Mouse (Mus musculus) intestine, postnatal 0 days (tissue): ENCODE data around the gene Chst8. TPM values are rescaled to one million over a fixed set of nuclear protein-coding genes. Genes with fewer than 3 reads are reported as not detected.

ENCODE experiments used
- ATAC-seq: fragments of 200-750 bp; cut with Nextera tagmentation; 2 replicates; pipeline ENCODE4 v1.8.0; 2017; ENCODE audit warnings: mild to moderate bottlenecking, moderate TSS enrichment, moderate library complexity
- H3K27ac ChIP-seq: fragments of 300-500 bp; sonication (generic); 2 replicates; pipeline ENCODE4 v1.5.1; 2014; ENCODE audit warnings: mild to moderate bottlenecking, low read depth, low read length, moderate library complexity
- H3K27me3 ChIP-seq: fragments of 300-500 bp; sonication (generic); replicated peaks from 2 replicates; pipeline ENCODE4 v1.6.1; 2014; ENCODE audit warnings: low read length, mixed read lengths; ENCODE audit not compliant: control insufficient read depth, insufficient read depth
- H3K36me3 ChIP-seq: fragments of 300-500 bp; sonication (generic); 2 replicates; pipeline ENCODE4 v1.6.1; 2014; ENCODE audit warnings: mild to moderate bottlenecking, moderate library complexity; ENCODE audit not compliant: control insufficient read depth, insufficient read depth
- H3K4me1 ChIP-seq: fragments of 300-500 bp; sonication (generic); replicated peaks from 2 replicates; pipeline ENCODE4 v1.6.1; 2014; ENCODE audit warnings: antibody characterized with exemption, low read length, mixed read lengths; ENCODE audit not compliant: control insufficient read depth, insufficient read depth
- H3K4me2 ChIP-seq: fragments of 300-500 bp; sonication (generic); replicated peaks from 2 replicates; pipeline ENCODE4 v1.6.1; 2014; ENCODE audit warnings: low read depth, mild to moderate bottlenecking, moderate library complexity
- H3K4me3 ChIP-seq: fragments of 300-500 bp; sonication (generic); 2 replicates; pipeline ENCODE4 v1.5.1; 2014; ENCODE audit warnings: low read depth, low read length
- H3K9ac ChIP-seq: fragments of 300-500 bp; sonication (generic); 2 replicates; pipeline ENCODE4 v1.6.1; 2014; ENCODE audit warnings: mild to moderate bottlenecking, low read depth, low read length
- H3K9me3 ChIP-seq: fragments of 300-500 bp; sonication (generic); 2 replicates; pipeline ENCODE4 v1.6.1; 2016; ENCODE audit warnings: mixed run types; ENCODE audit not compliant: control insufficient read depth
- CTCF ChIP-seq: sonication (generic); IDR thresholded peaks from 2 replicates; pipeline ENCODE4 v1.5.1; 2016; ENCODE audit warnings: low read depth, mild to moderate bottlenecking, control low read depth, antibody characterized with exemption, moderate library complexity
- WGBS: fragments of 180-500 bp; shearing (Covaris S2); extraction: QIAGEN DNeasy Blood & Tissue Kit; methylation state at CpG from one replicate; pipeline ENCODE4 v1.1.7; 2014; 5-methylcytosine and 5-hydroxymethylcytosine counted together
- polyA plus RNA-seq: library from polyadenylated mRNA; unstranded; fragments of >200 nt; fragmentation: Nextera tagmentation; extraction: Ambion mirVana; gene quantifications from 2 replicates; pipeline ENCODE4 v1.2.1, GENCODE M21; 2015

Chst8 gene
- polyA plus RNA-seq: 2.7 and 3.5 TPM in 2 replicates

GRCm38 (mm10) chr7:34812531-34813111, at the start of gene Chst8:
TSS of gene Chst8 (minus strand) at chr7:34812711.
- TF ChIP-seq CTCF: no peak; the same call in 1 of the 2 replicates
- WGBS: under 1% methylated on average over 57 of the region's 65 CpGs

GRCm38 (mm10) chr7:34858291-34858690, 45.8 kb upstream of the Chst8 start:
- Histone ChIP-seq H3K9ac (no peak overlapping the region), H3K4me2 (no peak overlapping the region), H3K4me3 (no peak overlapping the region), H3K27ac (no peak overlapping the region), H3K36me3 (no peaks in the 10 kb centered on the region), H3K4me1 (no peaks in the 10 kb centered on the region), H3K9me3 (no peaks in the 10 kb centered on the region), H3K27me3 (no peaks in the 10 kb centered on the region)
- TF ChIP-seq CTCF: no peak
- WGBS: 70% methylated on average over 2 of the region's 2 CpGs
- ATAC-seq: no peak

More at GRCm38 (mm10) chr7:34812531-34813111, at the start of gene Chst8:
- Histone ChIP-seq H3K4me2 (peak within 1 kb of the TSS; percentile 91), H3K9me3 (no peaks in the 10 kb centered on the region), H3K9ac (peak within 1 kb of the TSS; percentile 31; the same call in 1 of the 2 replicates), H3K36me3 (no peaks in the 10 kb centered on the region), H3K4me3 (peak within 1 kb of the TSS; percentile 55), H3K4me1 (no peaks in the 10 kb centered on the region), H3K27me3 (peaks cover 44% of the 10 kb centered on the region), H3K27ac (no peak within 1 kb of the TSS)
- peak; percentile 86 for ATAC-seq

GRCm38 (mm10) chr7:34854781-34855352, 42.4 kb upstream of the Chst8 start:
- WGBS: 74% methylated on average over 6 of the region's 6 CpGs
- no peak for ATAC-seq
- no peak overlapping the region for H3K27ac ChIP-seq
- no peak for TF ChIP-seq CTCF
- no peaks in the 10 kb centered on the region for H3K27me3 ChIP-seq
- no peaks in the 10 kb centered on the region for H3K4me1 ChIP-seq
- no peak overlapping the region for H3K9ac ChIP-seq
- H3K4me3 ChIP-seq: no peak overlapping the region
- no peak overlapping the region for H3K4me2 ChIP-seq
- H3K9me3 ChIP-seq: no peaks in the 10 kb centered on the region
- no peaks in the 10 kb centered on the region for H3K36me3 ChIP-seq

GRCm38 (mm10) chr7:34853393-34853792, 40.9 kb upstream of the Chst8 start:
- H3K27me3 ChIP-seq: no peaks in the 10 kb centered on the region
- no peak for TF ChIP-seq CTCF
- no peak for ATAC-seq
- WGBS: 77% methylated on average over 3 of the region's 3 CpGs
- H3K36me3 ChIP-seq: no peaks in the 10 kb centered on the region
- no peak overlapping the region for H3K4me2 ChIP-seq
- no peaks in the 10 kb centered on the region for H3K9me3 ChIP-seq
- no peaks in the 10 kb centered on the region for H3K4me1 ChIP-seq
- H3K4me3 ChIP-seq: no peak overlapping the region
- no peak overlapping the region for H3K9ac ChIP-seq
- H3K27ac ChIP-seq: no peak overlapping the region

GRCm38 (mm10) chr7:34849660-34850059, 37.1 kb upstream of the Chst8 start:
- 42% methylated on average over 10 of the region's 10 CpGs for WGBS
- H3K9ac ChIP-seq: no peak overlapping the region

GRCm38 (mm10) chr7:34848811-34849210, 36.3 kb upstream of the Chst8 start:
- Histone ChIP-seq H3K4me3 (no peak overlapping the region), H3K27ac (no peak overlapping the region), H3K36me3 (no peaks in the 10 kb centered on the region), H3K4me1 (no peaks in the 10 kb centered on the region), H3K27me3 (no peaks in the 10 kb centered on the region), H3K4me2 (no peak overlapping the region), H3K9me3 (no peaks in the 10 kb centered on the region), H3K9ac (no peak overlapping the region)
- 89% methylated on average over 4 of the region's 4 CpGs for WGBS
- no peak for ATAC-seq
- 0 out of 2 replicates have a peak, but pooled peaks have one; percentile 34 for TF ChIP-seq CTCF

More at GRCm38 (mm10) chr7:34849660-34850059, 37.1 kb upstream of the Chst8 start:
- H3K9me3 ChIP-seq: no peaks in the 10 kb centered on the region
- no peak overlapping the region for H3K4me2 ChIP-seq
- peak; percentile 66 for TF ChIP-seq CTCF
- no peaks in the 10 kb centered on the region for H3K27me3 ChIP-seq
- ATAC-seq: no peak
- no peaks in the 10 kb centered on the region for H3K4me1 ChIP-seq
- H3K4me3 ChIP-seq: no peak overlapping the region
- no peaks in the 10 kb centered on the region for H3K36me3 ChIP-seq
- H3K27ac ChIP-seq: no peak overlapping the region
